Mouse (Mus musculus) heart, postnatal 14 days (tissue): ENCODE measurements around the gene B830017H08Rik. TPM values are rescaled to one million over a fixed set of nuclear protein-coding genes. Genes with fewer than 3 reads are reported as not detected.

Experiments
- total RNA-seq, 2 experiments: library from RNA; stranded (reverse); gene quantifications; 2 replicates each; pipeline ENCODE4 v1.2.3; 2021

B830017H08Rik gene
- total RNA-seq, 2 experiments from 2014 or later = not detected

Other genes starting within 250 kb of the B830017H08Rik start
- gene Slc7a4, start 249.9 kb upstream of the B830017H08Rik start, total RNA-seq = 1 to 10 TPM; 1.6 to 1.8 TPM
- 10 to 100 TPM; 18.7 to 21.2 TPM for gene Smpd4, start 213.8 kb upstream of the B830017H08Rik start, total RNA-seq
- gene Ccdc74a, start 186.7 kb upstream of the B830017H08Rik start, total RNA-seq = 1 to 10 TPM in 1 of 2 experiments, under 1 TPM in 1; 0.72 to 1.2 TPM
- gene Med15, start 100.2 kb upstream of the B830017H08Rik start, total RNA-seq = 10 to 100 TPM; 31.6 to 32.4 TPM
- 10 to 100 TPM; 18.2 to 21.7 TPM for gene Klhl22, start 73.5 kb upstream of the B830017H08Rik start, total RNA-seq
- gene Scarf2, start 35.8 kb upstream of the B830017H08Rik start, total RNA-seq = 10 to 100 TPM in 1 of 2 experiments, 1 to 10 TPM in 1; 9.8 to 10.2 TPM
- 1 to 10 TPM; 1.5 to 2.5 TPM for gene Car15, start 5.2 kb downstream of the B830017H08Rik start, total RNA-seq
- under 1 TPM in 1 of 2 experiments, not detected in 1; 0.20 TPM for gene Gm20518, start 58.5 kb downstream of the B830017H08Rik start, total RNA-seq
- under 1 TPM in 1 of 2 experiments, not detected in 1; 0.10 TPM for gene Tssk1, start 61.1 kb downstream of the B830017H08Rik start, total RNA-seq
- 10 to 100 TPM; 50.9 to 52.3 TPM for gene Dgcr2, start 65.4 kb downstream of the B830017H08Rik start, total RNA-seq
- gene Tssk2, start 65.5 kb downstream of the B830017H08Rik start, total RNA-seq = not detected
- gene Ess2, start 78.2 kb downstream of the B830017H08Rik start, total RNA-seq = 10 to 100 TPM; 11.6 to 13.3 TPM
- gene Gsc2, start 81.9 kb downstream of the B830017H08Rik start, total RNA-seq = not detected
- 1 to 10 TPM; 5.9 to 8.3 TPM for gene Slc25a1, start 95.1 kb downstream of the B830017H08Rik start, total RNA-seq
- gene Vpreb2, start 147.3 kb downstream of the B830017H08Rik start, total RNA-seq = not detected
- 10 to 100 TPM; 46.4 to 48.0 TPM for gene Dgcr6, start 219.7 kb downstream of the B830017H08Rik start, total RNA-seq